Mouse (Mus musculus) G1E (cell line): ENCODE measurements at regions not wholly inside any gene's neighbourhood (a gene's known extent, or its start where the extent isn't known, plus 50 kb on each side); places are given as distances from the start of the nearest gene placed in this dataset.

Experiments
- ATAC-seq: 2 replicates; pipeline ENCODE4 v1.8.0; 2016; ENCODE audit warnings: mild to moderate bottlenecking; ENCODE audit not compliant: insufficient number of reproducible peaks, poor library complexity, low FRiP score, severe bottlenecking; ENCODE audit errors: extremely low read depth
- DNase-seq: peaks from one replicate; pipeline ENCODE4 v3.0.0; 2012; ENCODE audit warnings: low spot score
- H3K27me3 ChIP-seq: 2 replicates; pipeline ENCODE4 v1.6.1; 2012; ENCODE audit warnings: mild to moderate bottlenecking, low read length, inconsistent platforms; ENCODE audit not compliant: insufficient read depth
- H3K36me3 ChIP-seq: replicated peaks from 2 replicates; pipeline ENCODE3; 2012; ENCODE audit warnings: mild to moderate bottlenecking, inconsistent platforms
- H3K4me1 ChIP-seq: 2 replicates; pipeline ENCODE4 v1.6.1; 2012; ENCODE audit warnings: low read depth, low read length, inconsistent platforms, mixed read lengths; ENCODE audit not compliant: insufficient read depth
- H3K4me3 ChIP-seq: 2 replicates; pipeline ENCODE4 v1.5.1; 2012; ENCODE audit warnings: low read depth, mild to moderate bottlenecking, inconsistent platforms, low read length, moderate library complexity, mixed read lengths
- H3K9me3 ChIP-seq: replicated peaks from 2 replicates; pipeline ENCODE4 v1.6.1; 2012; ENCODE audit warnings: inconsistent platforms
- CTCF ChIP-seq: IDR thresholded peaks from 2 replicates; pipeline ENCODE4 v1.5.1; 2012; ENCODE audit warnings: low read depth, low read length, inconsistent platforms, mixed read lengths
- GATA1 ChIP-seq: IDR thresholded peaks from 2 replicates; pipeline ENCODE4 v1.6.1; 2012; ENCODE audit warnings: borderline replicate concordance, low read length, inconsistent platforms, mixed read lengths
- GATA2 ChIP-seq: IDR thresholded peaks from 2 replicates; pipeline ENCODE4 v1.6.1; 2012; ENCODE audit warnings: low read depth, low read length, inconsistent platforms, borderline replicate concordance
- POLR2AphosphoS5 ChIP-seq: IDR thresholded peaks from 2 replicates; pipeline ENCODE4 v1.6.1; 2012; ENCODE audit warnings: low read depth, low read length, inconsistent platforms; ENCODE audit not compliant: insufficient replicate concordance
- TAL1 ChIP-seq: conservative IDR thresholded peaks from 2 replicates; pipeline ENCODE4 v1.6.1; 2012; ENCODE audit warnings: low read depth, low read length, inconsistent platforms, mixed read lengths

- no peaks in the 10 kb centered on the region for H3K4me1 ChIP-seq
- TF ChIP-seq GATA2, result no peak
- no peak for DNase-seq
- H3K9me3 ChIP-seq, result no peaks in the 10 kb centered on the region
- 0 out of 2 replicates have a peak, but pooled peaks cover 3% of the 10 kb centered on the region for H3K27me3 ChIP-seq
- H3K36me3 ChIP-seq, result no peaks in the 10 kb centered on the region
- no peak for ATAC-seq
- no peak overlapping the region for H3K4me3 ChIP-seq
Observed at GRCm38 (mm10) chr10:117575404-117576153, 53.7 kb upstream of the Cpm start.

- Histone ChIP-seq H3K36me3 (no peaks in the 10 kb centered on the region), H3K9me3 (no peaks in the 10 kb centered on the region), H3K4me3 (no peak overlapping the region), H3K4me1 (no peaks in the 10 kb centered on the region), H3K27me3 (0 out of 2 replicates have a peak, but pooled peaks cover 3% of the 10 kb centered on the region)
- TF ChIP-seq POLR2AphosphoS5 (no peak), CTCF (no peak), TAL1 (no peak), GATA2 (no peak), GATA1 (no peak)
- ATAC-seq (no peak), DNase-seq (no peak)
Observed at GRCm38 (mm10) chr10:117574915-117575314, 54.4 kb upstream of the Cpm start.

- H3K27me3 ChIP-seq, result 0 out of 2 replicates have a peak, but pooled peaks cover 3% of the 10 kb centered on the region
- H3K36me3 ChIP-seq, result no peaks in the 10 kb centered on the region
- ATAC-seq, result no peak
- no peaks in the 10 kb centered on the region for H3K9me3 ChIP-seq
- DNase-seq, result no peak
- TF ChIP-seq TAL1, result no peak
- TF ChIP-seq GATA2, result no peak
- TF ChIP-seq GATA1, result no peak
- no peak for TF ChIP-seq POLR2AphosphoS5
- no peak for TF ChIP-seq CTCF
- no peaks in the 10 kb centered on the region for H3K4me1 ChIP-seq
- H3K4me3 ChIP-seq, result no peak overlapping the region
Observed at GRCm38 (mm10) chr10:117574056-117574727, 55.1 kb upstream of the Cpm start.

- ATAC-seq (no peak), DNase-seq (no peak)
- H3K36me3 ChIP-seq, result no peaks in the 10 kb centered on the region
- no peaks in the 10 kb centered on the region for H3K9me3 ChIP-seq
- no peaks in the 10 kb centered on the region for H3K4me1 ChIP-seq
- H3K27me3 ChIP-seq, result 0 out of 2 replicates have a peak, but pooled peaks cover 3% of the 10 kb centered on the region
- H3K4me3 ChIP-seq, result no peak overlapping the region
- TF ChIP-seq CTCF (no peak), POLR2AphosphoS5 (no peak), GATA2 (no peak), TAL1 (no peak), GATA1 (no peak)
Observed at GRCm38 (mm10) chr10:117573596-117573850, 55.8 kb upstream of the Cpm start.

GRCm38 (mm10) chr10:117572746-117573595 is 56.3 kb upstream of the Cpm start:
- TF ChIP-seq TAL1, result no peak
- Histone ChIP-seq H3K27me3 (0 out of 2 replicates have a peak, but pooled peaks cover 3% of the 10 kb centered on the region), H3K36me3 (no peaks in the 10 kb centered on the region), H3K4me1 (no peaks in the 10 kb centered on the region), H3K9me3 (no peaks in the 10 kb centered on the region), H3K4me3 (no peak overlapping the region)
- DNase-seq (no peak), ATAC-seq (no peak)

GRCm38 (mm10) chr10:117571891-117572573 is 57.3 kb upstream of the Cpm start:
- Histone ChIP-seq H3K4me3 (no peak overlapping the region), H3K27me3 (0 out of 2 replicates have a peak, but pooled peaks cover 3% of the 10 kb centered on the region), H3K4me1 (no peaks in the 10 kb centered on the region), H3K9me3 (no peaks in the 10 kb centered on the region), H3K36me3 (no peaks in the 10 kb centered on the region)
- ATAC-seq (no peak), DNase-seq (no peak)
- TF ChIP-seq POLR2AphosphoS5 (no peak), GATA1 (no peak), CTCF (no peak), GATA2 (no peak), TAL1 (no peak)
